Mouse (Mus musculus) heart, postnatal 10 days (tissue): Measurements from ENCODE around the gene Elp1. TPM values are rescaled to one million over a fixed set of nuclear protein-coding genes. Genes with fewer than 3 reads are reported as not detected.
A peak's percentile ranks its signal among the peaks of the same experiment; 100 is the strongest.

ENCODE experiments used
- DNase-seq, 2 experiments: peaks; one replicate each; pipeline ENCODE4 v3.0.0; 2021
- intact Hi-C: fragments of 180-260 bp; cut with DNase I; formaldehyde crosslinking; loops from one replicate; pipeline ENCODE4 v1.15.1; 2025
- total RNA-seq, 2 experiments: library from RNA; stranded (reverse); gene quantifications; 2 replicates each; pipeline ENCODE4 v1.2.3; 2021

The Elp1 gene
- 10 to 100 TPM; 25.7 to 29.1 TPM for total RNA-seq

GRCm38 (mm10) chr4:56801907-56802668 is at the start of gene Elp1, which contains the start of gene Fam206a:
Gene Elp1 (minus strand): TSS chr4:56802331.
Gene Fam206a (plus strand): TSS chr4:56802345.
- intact Hi-C loops = loop anchor here (2.0 kb wide), 1 partner anchor 63 kb away; the partner anchor contains the start of gene Ctnnal1
- peak; percentile 97 to 98 for DNase-seq

DNA sequence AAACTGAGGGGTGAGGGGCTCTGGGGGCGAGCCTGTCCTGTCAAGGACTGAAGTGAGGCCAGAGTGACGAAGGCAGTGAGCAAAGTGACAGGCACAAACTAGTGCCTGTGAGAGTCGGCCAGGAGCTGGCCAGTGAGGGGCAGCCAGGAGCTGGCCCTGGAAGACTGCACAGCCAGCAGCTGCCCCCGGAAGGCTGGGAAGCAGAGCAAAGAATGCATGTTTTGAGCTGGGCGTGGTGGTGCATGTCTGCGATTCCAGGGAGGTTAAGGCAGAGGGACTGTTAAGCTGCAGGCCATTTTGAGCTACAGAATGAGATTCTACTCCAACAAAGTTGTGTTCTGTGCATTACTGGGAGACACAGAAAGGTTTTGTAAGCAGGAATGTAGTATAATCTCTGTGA is 48.6 kb upstream of the Elp1 start:
- intact Hi-C loops = no loop called here
- DNase-seq = peak; percentile 20 to 30

DNA sequence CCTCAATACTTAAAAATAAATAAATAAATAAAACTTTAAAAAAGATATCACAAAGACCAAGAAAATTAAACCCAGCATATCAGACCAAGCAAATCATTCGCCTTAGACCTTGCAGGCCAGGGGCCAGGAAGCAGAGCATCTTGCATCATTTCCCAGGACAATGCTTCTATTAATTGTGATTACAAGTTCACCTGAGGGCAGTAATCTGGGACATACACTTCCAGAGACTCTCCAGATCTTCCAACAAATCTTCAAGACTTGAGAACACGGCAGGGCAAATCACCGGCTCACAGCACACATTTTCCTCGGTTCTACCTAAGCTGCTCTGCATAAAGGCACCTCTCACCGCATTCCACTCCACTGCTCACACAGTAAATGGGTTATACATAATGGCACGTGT is 45.9 kb upstream of the Elp1 start:
- DNase-seq = no peak
- intact Hi-C loops = no loop called here

DNA sequence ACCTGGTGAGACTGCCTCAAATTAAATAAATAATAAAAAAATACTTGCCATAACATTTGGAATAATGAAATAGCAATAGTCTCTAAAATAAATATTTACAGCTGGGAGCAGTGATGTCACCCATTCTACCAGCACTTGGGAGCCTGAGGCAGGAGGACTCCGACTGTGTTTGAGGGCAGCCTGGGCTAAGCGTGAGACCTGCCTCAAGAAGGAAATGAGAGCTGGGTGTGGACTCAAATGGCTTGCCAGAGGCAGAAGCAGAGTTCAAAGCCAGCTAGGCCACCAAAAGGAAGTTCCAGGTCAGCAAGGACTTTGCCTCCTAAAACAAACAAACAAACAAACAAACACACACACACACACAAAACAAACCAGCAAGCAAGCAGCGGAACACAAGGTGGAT is 45.3 kb upstream of the Elp1 start:
- DNase-seq = no peak
- intact Hi-C loops = no loop called here

GRCm38 (mm10) chr4:56845896-56846533 is 43.9 kb upstream of the Elp1 start:
- intact Hi-C loops = no loop called here

DNA sequence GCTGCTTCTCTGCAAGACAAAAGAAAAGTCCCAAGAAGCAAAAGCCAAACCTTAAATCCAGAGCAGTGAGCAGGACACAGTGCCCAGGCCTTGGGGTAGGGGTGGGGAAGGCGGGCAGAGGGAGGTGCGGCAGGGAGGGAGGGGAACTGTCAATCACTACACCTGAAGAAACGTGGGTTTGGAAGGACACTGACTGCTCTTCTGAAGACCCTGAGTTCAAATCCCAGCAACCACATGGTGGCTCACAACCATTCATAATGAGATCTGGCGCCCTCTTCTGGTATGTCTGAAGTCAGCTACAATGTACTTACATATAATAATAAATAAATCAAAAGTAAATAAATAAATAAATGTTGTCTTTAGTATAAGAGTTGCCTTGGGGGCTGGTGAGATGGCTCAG is 42.8 kb upstream of the Elp1 start:
- intact Hi-C loops = no loop called here
- DNase-seq = no peak

More at GRCm38 (mm10) chr4:56845896-56846533, 43.9 kb upstream of the Elp1 start:
- DNase-seq = no peak

DNA sequence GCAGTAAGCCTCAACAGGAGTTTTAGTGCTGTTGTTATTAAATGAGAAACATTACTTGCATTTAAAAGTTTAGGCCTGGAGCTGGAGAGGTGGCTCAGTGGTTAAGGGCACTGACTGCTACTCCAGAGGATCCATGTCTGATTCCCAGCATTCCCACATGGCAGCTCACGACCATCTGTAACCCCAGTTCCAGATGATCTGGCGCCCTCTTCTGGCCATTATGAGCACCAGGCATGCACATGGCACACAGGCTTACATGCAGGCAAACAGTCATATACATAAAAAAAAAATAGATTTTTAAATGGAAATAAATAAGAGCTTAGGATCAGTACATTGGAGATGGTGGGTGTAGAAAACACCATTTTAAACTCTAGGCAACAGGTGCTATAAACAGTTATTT is 41.8 kb upstream of the Elp1 start:
- intact Hi-C loops = no loop called here
- no peak for DNase-seq

DNA sequence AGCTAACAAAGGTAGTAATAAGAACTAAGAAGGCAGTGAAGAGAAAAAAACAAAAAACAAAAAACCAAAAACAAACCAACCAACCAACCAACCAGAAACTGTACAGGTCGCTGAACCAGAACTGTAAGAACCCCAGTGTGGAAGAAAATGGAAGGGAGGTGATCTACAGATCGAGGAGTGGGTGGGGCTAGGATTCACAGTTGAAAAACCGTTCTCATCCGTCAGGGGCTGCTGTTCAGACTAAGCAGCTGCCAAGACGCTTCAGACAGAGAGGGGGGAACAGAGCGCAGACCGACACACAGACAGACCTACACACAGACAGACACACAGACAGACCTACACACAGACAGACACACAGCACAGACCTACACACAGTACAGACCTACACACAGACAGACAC is 40.4 kb upstream of the Elp1 start:
- intact Hi-C loops = no loop called here
- no peak for DNase-seq

GRCm38 (mm10) chr4:56840297-56840696 is 38.2 kb upstream of the Elp1 start:
- no peak for DNase-seq
- intact Hi-C loops = no loop called here

- intact Hi-C loops = no loop called here
- DNase-seq = no peak
Measured at GRCm38 (mm10) chr4:56837661-56838060, 35.5 kb upstream of the Elp1 start.

DNA sequence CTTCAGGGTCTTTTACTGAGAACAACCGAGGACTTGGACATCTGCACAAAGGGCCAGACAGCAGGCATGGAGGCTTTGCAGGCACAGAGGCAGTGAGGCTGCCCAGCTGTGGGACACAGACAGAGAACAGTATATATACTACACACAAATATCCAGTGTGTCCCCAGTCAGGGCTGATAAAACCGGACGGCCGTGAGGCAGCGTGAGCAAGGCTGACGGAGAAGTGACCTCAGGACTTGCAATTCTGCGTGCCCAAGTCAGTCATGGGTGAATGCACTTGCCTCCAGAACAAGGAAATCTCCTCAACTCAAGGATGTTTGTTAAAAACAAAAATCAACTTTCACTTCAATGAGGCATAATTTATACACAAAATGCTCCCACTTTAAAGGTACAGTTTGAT is 29.9 kb upstream of the Elp1 start:
- intact Hi-C loops = no loop called here
- no peak for DNase-seq

- peak in 1 of 2 experiments; percentile 14 for DNase-seq
- intact Hi-C loops = no loop called here
Measured at GRCm38 (mm10) chr4:56831013-56831609, 29.0 kb upstream of the Elp1 start.

- intact Hi-C loops = no loop called here
- DNase-seq = peak; percentile 30 to 35
Measured at GRCm38 (mm10) chr4:56829511-56829921, 27.4 kb upstream of the Elp1 start.

DNA sequence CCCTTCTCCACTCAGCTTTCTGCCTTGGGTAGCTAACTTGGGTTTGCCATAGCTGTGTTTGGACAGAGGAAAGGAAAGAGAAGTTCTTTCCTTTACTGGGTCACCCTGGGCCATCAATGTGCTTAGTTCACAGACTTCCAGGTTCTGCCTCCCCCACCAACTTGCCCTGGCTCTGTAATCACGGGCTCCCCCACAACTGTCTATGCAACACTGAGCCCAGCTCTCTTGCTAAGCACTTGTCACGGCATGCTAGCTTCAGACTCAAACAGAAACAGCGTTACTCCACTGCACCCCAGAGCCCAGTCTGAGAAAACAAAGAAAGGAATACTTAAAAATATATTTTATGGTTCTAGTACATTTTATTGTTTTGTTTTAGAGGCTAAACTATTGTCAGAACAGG is 26.8 kb upstream of the Elp1 start:
- intact Hi-C loops = no loop called here
- no peak for DNase-seq

DNA sequence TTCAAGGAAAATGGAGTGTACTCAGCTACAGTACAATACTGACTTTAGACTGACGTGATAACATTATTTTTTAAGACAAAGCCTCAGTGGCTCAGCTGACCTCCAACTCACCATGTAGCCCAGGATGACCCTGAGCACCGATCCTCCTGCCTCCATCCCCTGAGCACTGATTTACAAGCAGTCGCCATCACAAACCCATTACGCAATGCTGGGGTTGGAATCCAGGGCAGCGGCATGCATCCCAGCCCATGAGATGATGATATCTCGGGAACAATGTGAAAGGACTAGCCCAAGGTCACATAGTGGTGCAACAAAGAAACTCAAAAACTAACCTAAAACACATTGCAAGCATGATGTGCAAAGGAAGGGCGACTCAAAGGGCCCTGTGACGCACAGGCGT is 22.1 kb upstream of the Elp1 start:
- DNase-seq = no peak
- intact Hi-C loops = no loop called here

DNA sequence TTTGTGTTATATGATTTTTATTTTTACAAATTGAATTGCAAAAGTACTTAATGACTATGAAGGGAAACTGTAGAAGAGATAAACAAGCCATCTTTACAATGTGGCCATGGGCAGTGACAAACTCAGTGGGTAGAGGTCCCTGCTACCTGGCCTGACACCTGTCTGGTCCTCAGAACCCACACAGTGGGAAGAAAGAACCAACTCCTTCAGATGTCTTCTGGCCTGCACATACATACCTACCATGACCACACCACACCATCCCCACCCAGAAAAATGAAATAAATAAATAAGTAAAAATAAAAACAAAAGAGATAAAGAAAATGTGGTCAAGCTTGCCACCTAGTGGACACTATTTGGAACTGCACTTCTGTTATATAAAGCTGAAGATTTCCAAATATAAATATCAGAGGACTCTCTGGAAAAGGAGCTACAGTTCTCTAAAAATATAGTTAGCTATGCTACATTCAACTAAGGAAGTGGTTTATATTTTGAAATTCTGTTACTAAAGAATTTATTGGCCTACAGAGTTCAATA is 18.0 kb upstream of the Elp1 start:
- intact Hi-C loops = no loop called here
- peak; percentile 14 to 33 for DNase-seq

DNA sequence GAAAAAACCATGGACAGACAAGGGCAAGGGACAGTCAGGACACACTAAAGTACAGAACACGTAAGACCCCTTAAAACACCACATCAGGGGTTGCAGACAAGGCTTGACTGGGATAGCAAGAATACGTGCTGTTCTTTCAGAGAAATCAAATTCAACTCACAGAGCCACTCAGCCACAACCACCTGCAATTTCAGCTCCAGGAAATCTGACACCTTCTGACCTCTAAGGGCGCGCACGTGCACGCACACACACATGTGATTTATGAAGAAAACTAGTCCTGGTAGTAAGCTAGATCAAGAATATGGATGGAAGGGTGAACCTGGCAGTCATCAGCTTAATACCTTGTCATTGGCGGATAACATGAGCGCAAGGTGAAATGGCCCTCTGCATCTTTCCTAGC is 13.0 kb upstream of the Elp1 start:
- intact Hi-C loops = no loop called here
- no peak for DNase-seq

DNA sequence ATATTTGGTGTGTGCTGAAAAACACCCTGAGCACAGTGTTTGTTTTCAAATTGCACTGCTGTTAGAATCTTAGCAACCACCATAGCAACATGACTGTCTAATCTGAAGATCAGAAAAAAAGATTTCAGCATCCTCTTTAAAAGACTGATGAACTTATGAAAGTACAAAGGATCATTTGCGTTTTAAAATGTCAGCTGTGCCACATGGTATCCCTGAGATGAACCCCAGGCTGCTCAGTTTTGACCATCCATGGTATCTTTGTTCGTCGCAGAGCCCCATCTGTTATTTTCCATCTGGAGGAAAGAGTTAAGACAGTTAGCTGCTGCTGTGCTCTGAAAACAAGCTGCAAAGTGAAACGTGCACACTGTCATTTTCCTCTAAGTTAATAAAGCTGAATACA is 10.0 kb upstream of the Elp1 start:
- no peak for DNase-seq
- intact Hi-C loops = no loop called here

DNA sequence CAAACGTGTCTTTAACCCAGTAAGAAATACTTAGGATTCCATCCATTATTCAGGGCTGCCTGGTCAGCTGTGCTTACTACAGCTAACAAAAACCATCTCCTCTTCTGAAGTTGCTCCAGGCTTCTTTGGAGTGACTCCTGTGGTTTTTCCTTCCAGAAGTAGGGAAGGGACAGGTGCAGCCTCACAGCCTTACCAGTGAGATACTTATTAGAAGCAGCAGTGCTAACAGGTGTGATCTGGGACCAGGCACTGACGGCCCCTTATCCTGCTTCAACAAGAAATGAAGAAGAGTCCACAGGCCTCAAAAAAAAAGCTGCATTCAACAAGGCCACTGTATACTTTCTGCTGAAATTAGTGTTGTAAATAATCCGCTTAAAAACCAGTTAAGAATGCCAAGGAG is 9.5 kb upstream of the Elp1 start:
- no peak for DNase-seq
- intact Hi-C loops = no loop called here

DNA sequence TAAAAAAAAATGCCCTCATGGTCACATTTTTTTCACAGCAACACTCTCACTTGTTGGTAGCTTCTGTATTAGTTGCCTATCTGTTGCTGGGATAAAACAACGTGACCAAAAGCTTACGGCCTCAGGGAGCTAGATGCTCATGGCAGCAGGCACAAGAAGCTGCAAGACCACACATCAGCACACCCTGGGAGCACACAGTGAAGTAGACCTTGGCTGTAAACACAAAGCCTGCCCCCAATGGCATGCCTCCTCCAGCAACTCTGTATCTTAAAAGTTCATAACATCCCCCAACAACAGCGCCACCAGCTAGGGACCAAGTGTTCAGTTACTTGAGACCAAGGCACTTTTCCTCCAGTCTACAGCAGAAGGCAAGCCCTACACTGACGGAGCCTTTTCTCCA is 6.9 kb upstream of the Elp1 start:
- DNase-seq = no peak
- intact Hi-C loops = no loop called here

DNA sequence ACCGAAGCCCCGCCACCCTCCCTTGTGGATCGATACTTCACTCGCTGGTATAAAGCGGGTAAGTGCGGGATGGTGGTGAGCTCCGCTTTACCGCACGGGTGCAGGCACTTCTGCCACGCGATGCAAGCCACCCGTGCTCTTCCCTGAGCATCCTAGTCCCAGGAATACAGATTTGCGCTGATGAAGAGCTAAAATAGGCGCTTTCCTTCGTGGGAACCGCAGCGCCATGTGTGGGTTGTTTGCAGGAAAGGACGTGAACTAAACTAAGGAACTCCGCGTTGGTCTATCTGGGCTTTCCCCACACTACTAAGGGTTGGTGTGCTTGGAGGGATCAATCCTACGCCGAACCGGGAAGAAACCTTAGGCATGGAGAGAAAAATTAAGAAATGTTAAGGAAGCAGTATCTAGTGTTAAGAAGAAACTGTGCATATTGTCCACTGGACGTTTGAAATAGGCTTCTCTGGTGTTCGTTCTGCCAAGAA is 579 bp upstream of the Elp1 start:
- intact Hi-C loops = loop anchor here (2.0 kb wide), 1 partner anchor 62 kb away; the partner anchor contains the start of gene Ctnnal1
- DNase-seq = no peak
